Mouse (Mus musculus) MEL (cell line): ENCODE measurements around the gene Bbof1. TPM values are rescaled to one million over a fixed set of nuclear protein-coding genes. Genes with fewer than 3 reads are reported as not detected.

ENCODE experiments used
- DNase-seq: peaks from one replicate; pipeline ENCODE4 v3.0.0; 2011; ENCODE audit warnings: low read depth, low spot score
- H3K27ac ChIP-seq: 2 replicates; pipeline ENCODE4 v1.5.1; 2012; ENCODE audit warnings: low read depth, mild to moderate bottlenecking, control low read depth, low read length, moderate library complexity; ENCODE audit not compliant: control insufficient read depth
- H3K27me3 ChIP-seq, 2 experiments: fragments of 150-350 bp in 1 of 2; sonication (generic) in 1 of 2; 2 replicates each; pipeline ENCODE4 v1.6.1; 2012; ENCODE audit warnings: low read length in 2 of 2, mild to moderate bottlenecking in 2 of 2, improper control_type of control experiment in 1 of 2, moderate library complexity in 1 of 2; ENCODE audit not compliant: insufficient read depth in 2 of 2, control insufficient read depth in 1 of 2
- H3K36me3 ChIP-seq, 2 experiments: 2 replicates each; pipeline ENCODE4 v1.6.1; 2012 to 2014; ENCODE audit warnings: low read length in 2 of 2, improper control_type of control experiment in 1 of 2, inconsistent platforms in 1 of 2, mild to moderate bottlenecking in 1 of 2; ENCODE audit not compliant: insufficient read depth in 2 of 2, control insufficient read depth in 1 of 2
- H3K4me1 ChIP-seq, 2 experiments: fragments of 150-350 bp in 1 of 2; sonication (generic) in 1 of 2; 2 replicates each; pipeline ENCODE4 v1.6.1; 2012; ENCODE audit warnings: low read length in 2 of 2, improper control_type of control experiment in 1 of 2, mild to moderate bottlenecking in 1 of 2; ENCODE audit not compliant: insufficient read depth in 2 of 2, control insufficient read depth in 1 of 2
- H3K4me3 ChIP-seq, 2 experiments: fragments of 150-350 bp in 1 of 2; sonication (generic) in 1 of 2; 2 replicates each; pipeline ENCODE4 v1.5.1; 2012; ENCODE audit warnings: low read depth in 2 of 2, low read length in 2 of 2, mild to moderate bottlenecking in 2 of 2, moderate library complexity in 2 of 2, control low read depth in 1 of 2, improper control_type of control experiment in 1 of 2; ENCODE audit not compliant: control insufficient read depth in 1 of 2, insufficient read depth in 1 of 2
- H3K79me2 ChIP-seq: 2 replicates; pipeline ENCODE4 v1.6.1; 2012; ENCODE audit warnings: mild to moderate bottlenecking, low read length, moderate library complexity; ENCODE audit not compliant: control insufficient read depth, poor library complexity, insufficient read depth
- H3K9ac ChIP-seq: 2 replicates; pipeline ENCODE4 v1.6.1; 2012; ENCODE audit warnings: low read depth, mild to moderate bottlenecking, control low read depth, low read length, moderate library complexity; ENCODE audit not compliant: control insufficient read depth, poor library complexity, severe bottlenecking
- H3K9me3 ChIP-seq: fragments of 150-350 bp; sonication (generic); replicated peaks from 2 replicates; pipeline ENCODE4 v1.6.1; 2012; ENCODE audit warnings: mild to moderate bottlenecking, low read length, improper control_type of control experiment, moderate library complexity; ENCODE audit not compliant: insufficient read depth
- CHD2 ChIP-seq: IDR thresholded peaks from 2 replicates; pipeline ENCODE4 v1.6.1; 2011; ENCODE audit warnings: low read length, improper control_type of control experiment
- CTCF ChIP-seq, 3 experiments: IDR thresholded peaks in 2 of 3; conservative IDR thresholded peaks in 1 of 3; 2 replicates each; pipeline ENCODE4 v1.5.1; 2011 to 2012; ENCODE audit warnings: low read length in 3 of 3, low read depth in 2 of 3, mild to moderate bottlenecking in 2 of 3, improper control_type of control experiment in 1 of 3, inconsistent platforms in 1 of 3, mixed read lengths in 1 of 3, moderate library complexity in 1 of 3; ENCODE audit not compliant: control insufficient read depth in 1 of 3, insufficient read depth in 1 of 3, poor library complexity in 1 of 3, severe bottlenecking in 1 of 3
- EP300 ChIP-seq, 2 experiments: IDR thresholded peaks; 2 replicates each; pipeline ENCODE4 v1.6.1; 2011; ENCODE audit warnings: improper control_type of control experiment in 2 of 2, low read length in 2 of 2, low read depth in 1 of 2, mild to moderate bottlenecking in 1 of 2
- GABPA ChIP-seq: IDR thresholded peaks from 2 replicates; pipeline ENCODE4 v1.6.1; 2012; ENCODE audit warnings: low read depth, mild to moderate bottlenecking, inconsistent platforms, low read length, improper control_type of control experiment, moderate library complexity
- HCFC1 ChIP-seq: IDR thresholded peaks from 2 replicates; pipeline ENCODE4 v1.6.1; 2012; ENCODE audit warnings: low read depth, mild to moderate bottlenecking, inconsistent platforms, low read length, improper control_type of control experiment, moderate library complexity
- KAT2A ChIP-seq: conservative IDR thresholded peaks from 2 replicates; pipeline ENCODE4 v1.6.1; 2012; ENCODE audit warnings: low read depth, low read length, improper control_type of control experiment, inconsistent platforms
- MAZ ChIP-seq: IDR thresholded peaks from 2 replicates; pipeline ENCODE4 v1.6.1; 2012; ENCODE audit warnings: low read depth, mild to moderate bottlenecking, inconsistent platforms, low read length, improper control_type of control experiment
- MYC ChIP-seq: IDR thresholded peaks from 2 replicates; pipeline ENCODE4 v1.6.1; 2011; ENCODE audit warnings: low read depth, mild to moderate bottlenecking, low read length, improper control_type of control experiment, moderate library complexity
- NELFE ChIP-seq: IDR thresholded peaks from 2 replicates; pipeline ENCODE4 v1.6.1; 2011; ENCODE audit warnings: low read depth, low read length, improper control_type of control experiment
- NRF1 ChIP-seq: IDR thresholded peaks from 2 replicates; pipeline ENCODE4 v1.6.1; 2014; ENCODE audit warnings: low read depth, mild to moderate bottlenecking, inconsistent platforms, low read length, improper control_type of control experiment, moderate library complexity; ENCODE audit not compliant: poor library complexity, insufficient read depth, severe bottlenecking
- POLR2A ChIP-seq, 2 experiments: IDR thresholded peaks; 2 replicates each; pipeline ENCODE4 v1.6.1; 2011 to 2012; ENCODE audit warnings: low read length in 2 of 2, mild to moderate bottlenecking in 2 of 2, control low read depth in 1 of 2, improper control_type of control experiment in 1 of 2, low read depth in 1 of 2, moderate library complexity in 1 of 2; ENCODE audit not compliant: control insufficient read depth in 1 of 2, insufficient read depth in 1 of 2, poor library complexity in 1 of 2
- POLR2AphosphoS5 ChIP-seq: IDR thresholded peaks from 2 replicates; pipeline ENCODE4 v1.6.1; 2012; ENCODE audit warnings: low read depth, borderline replicate concordance, mild to moderate bottlenecking, inconsistent platforms, low read length, moderate library complexity, mixed read lengths
- RCOR1 ChIP-seq: IDR thresholded peaks from 2 replicates; pipeline ENCODE4 v1.6.1; 2012; ENCODE audit warnings: low read depth, mild to moderate bottlenecking, inconsistent platforms, low read length, improper control_type of control experiment
- SIN3A ChIP-seq: IDR thresholded peaks from 2 replicates; pipeline ENCODE4 v1.6.1; 2012; ENCODE audit warnings: low read length, improper control_type of control experiment, inconsistent platforms
- SMC3 ChIP-seq: IDR thresholded peaks from 2 replicates; pipeline ENCODE4 v1.6.1; 2011; ENCODE audit warnings: low read depth, low read length, improper control_type of control experiment
- TAL1 ChIP-seq: IDR thresholded peaks from 2 replicates; pipeline ENCODE4 v1.6.1; 2012; ENCODE audit warnings: mild to moderate bottlenecking, inconsistent platforms, low read length, moderate library complexity, mixed read lengths
- UBTF ChIP-seq: IDR thresholded peaks from 2 replicates; pipeline ENCODE4 v1.6.1; 2012; ENCODE audit warnings: low read depth, mild to moderate bottlenecking, inconsistent platforms, low read length, improper control_type of control experiment, moderate library complexity, borderline replicate concordance; ENCODE audit not compliant: insufficient read depth
- USF1 ChIP-seq: IDR thresholded peaks from 2 replicates; pipeline ENCODE4 v1.6.1; 2014; ENCODE audit warnings: low read depth, mild to moderate bottlenecking, inconsistent platforms, low read length, improper control_type of control experiment, moderate library complexity
- ZKSCAN1 ChIP-seq: IDR thresholded peaks from 2 replicates; pipeline ENCODE4 v1.6.1; 2012; ENCODE audit warnings: low read depth, mild to moderate bottlenecking, inconsistent platforms, low read length, improper control_type of control experiment, moderate library complexity
- ZNF384 ChIP-seq: IDR thresholded peaks from 2 replicates; pipeline ENCODE4 v1.6.1; 2012; ENCODE audit warnings: low read depth, mild to moderate bottlenecking, inconsistent platforms, low read length, improper control_type of control experiment
- polyA plus RNA-seq, 2 experiments: library from polyadenylated mRNA; stranded (reverse) in 1 of 2; unstranded in 1 of 2; fragments of >175 nt in 1 of 2; fragments of >200 nt in 1 of 2; gene quantifications; 2 replicates each; pipeline versions ENCODE4 v1.2.1 to v1.2.4; 2012; ENCODE audit warnings: low replicate concordance in 2 of 2, low read depth in 1 of 2; ENCODE audit not compliant: insufficient read length in 2 of 2, insufficient read depth in 1 of 2, missing spikeins in 1 of 2
- total RNA-seq: library from RNA; depleted of rRNA; stranded (reverse); fragments of 300-350 nt; gene quantifications from 2 replicates; pipeline ENCODE4 v1.2.3, GENCODE M21; 2012

Bbof1 gene
- total and polyA plus RNA-seq, 3 experiments: 0.81 to 1.3 TPM; not detected in 1

DNA sequence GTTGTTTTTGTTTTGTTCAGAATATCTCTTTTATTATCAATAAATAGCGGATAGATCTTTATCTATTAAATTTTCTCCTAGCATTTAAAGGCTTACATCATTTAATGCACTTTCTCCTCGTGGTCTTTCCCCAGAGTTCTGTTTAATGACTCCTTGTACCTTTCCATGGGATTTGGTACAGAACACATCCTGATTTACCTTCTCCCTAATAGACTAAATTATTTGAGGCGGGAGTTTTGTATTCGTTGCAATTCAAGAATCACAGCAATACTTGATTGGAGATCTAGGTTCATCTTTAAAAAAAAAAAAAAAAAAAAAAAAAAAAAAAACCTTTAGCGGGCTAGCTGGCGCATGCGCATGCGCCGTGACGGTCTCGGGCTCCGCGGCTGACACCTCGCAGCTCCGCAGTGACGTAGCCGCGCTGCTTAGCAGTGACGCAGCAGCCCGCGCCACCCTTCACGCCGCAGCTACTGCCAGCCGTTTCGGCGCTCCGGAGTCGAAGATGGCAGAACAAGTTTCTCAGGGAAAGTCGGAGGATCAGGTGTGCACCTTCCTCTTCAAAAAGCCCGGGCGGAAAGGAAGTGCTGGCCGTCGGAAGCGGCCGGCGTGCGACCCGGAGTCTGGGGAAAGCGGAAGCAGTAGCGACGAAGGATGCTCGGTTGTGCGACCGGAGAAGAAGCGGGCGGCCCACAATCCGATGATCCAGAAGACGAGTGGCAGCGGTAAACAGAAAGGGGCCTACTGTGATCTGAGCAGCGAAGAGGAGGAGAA, 8.1 kb downstream of the Bbof1 start, which contains the start of gene Rnf113a2:
Gene Rnf113a2 (plus strand): TSS at position 363 of the 771 bp plus-strand sequence.
- no peaks in the 10 kb centered on the region for H3K27me3 ChIP-seq
- H3K79me2 ChIP-seq: no peaks in the 10 kb centered on the region
- H3K9me3 ChIP-seq: no peaks in the 10 kb centered on the region
- H3K36me3 ChIP-seq: no peaks in the 10 kb centered on the region; a peak in 1 of 4 replicates
- no peak for TF ChIP-seq ZKSCAN1
- peak in 1 of 2 experiments; percentile 23; a peak in 1 of 4 replicates for TF ChIP-seq POLR2A (IDR thresholded peaks at IDR 0.05; ENCODE audit: control insufficient read depth in 1 of 2, insufficient read depth in 1 of 2, low read depth in 1 of 2, low read length in 2 of 2, poor library complexity in 1 of 2)
- no peak for DNase-seq
- H3K9ac ChIP-seq: no peak within 1 kb of the TSS
- H3K27ac ChIP-seq: no peak within 1 kb of the TSS
- H3K4me3 ChIP-seq: no peak within 1 kb of the TSS
- H3K4me1 ChIP-seq: no peaks in the 10 kb centered on the region

GRCm38 (mm10) chr12:84417605-84417922, 8.7 kb downstream of the Bbof1 start:
- no peak overlapping the region for H3K4me3 ChIP-seq
- no peaks in the 10 kb centered on the region for H3K9me3 ChIP-seq
- TF ChIP-seq KAT2A (no peak), NELFE (no peak), GABPA (no peak), UBTF (no peak), TAL1 (no peak), CTCF (IDR thresholded peaks at IDR 0.05 in 2 of 3, conservative IDR thresholded peaks at IDR 0.05 in 1 of 3; ENCODE audit: control insufficient read depth in 1 of 3, insufficient read depth in 1 of 3, low read depth in 2 of 3, low read length in 3 of 3, poor library complexity in 1 of 3, severe bottlenecking in 1 of 3) (no peak), MYC (no peak), POLR2AphosphoS5 (no peak), USF1 (no peak), NRF1 (no peak), CHD2 (no peak), RCOR1 (no peak), EP300 (IDR thresholded peaks at IDR 0.05; ENCODE audit: low read depth in 1 of 2, low read length in 2 of 2) (no peak), ZNF384 (no peak), SMC3 (no peak), HCFC1 (no peak), SIN3A (no peak), MAZ (no peak)
- no peaks in the 10 kb centered on the region for H3K79me2 ChIP-seq
- no peak for DNase-seq
- H3K4me1 ChIP-seq: no peaks in the 10 kb centered on the region
- H3K27ac ChIP-seq: no peak overlapping the region
- H3K27me3 ChIP-seq: no peaks in the 10 kb centered on the region
- H3K9ac ChIP-seq: no peak overlapping the region
- no peaks in the 10 kb centered on the region; a peak in 1 of 4 replicates for H3K36me3 ChIP-seq
